Mouse (Mus musculus) CD8-positive naive resting alpha-beta T cell, adult 2 months (primary cell): ENCODE measurements around the gene Igfbp2.

ENCODE experiments used
- DNase-seq, 2 experiments: peaks; one replicate each; pipeline ENCODE4 v3.0.0; 2022; ENCODE audit warnings: low read depth in 2 of 2, low spot score in 2 of 2

The Igfbp2 gene

DNA sequence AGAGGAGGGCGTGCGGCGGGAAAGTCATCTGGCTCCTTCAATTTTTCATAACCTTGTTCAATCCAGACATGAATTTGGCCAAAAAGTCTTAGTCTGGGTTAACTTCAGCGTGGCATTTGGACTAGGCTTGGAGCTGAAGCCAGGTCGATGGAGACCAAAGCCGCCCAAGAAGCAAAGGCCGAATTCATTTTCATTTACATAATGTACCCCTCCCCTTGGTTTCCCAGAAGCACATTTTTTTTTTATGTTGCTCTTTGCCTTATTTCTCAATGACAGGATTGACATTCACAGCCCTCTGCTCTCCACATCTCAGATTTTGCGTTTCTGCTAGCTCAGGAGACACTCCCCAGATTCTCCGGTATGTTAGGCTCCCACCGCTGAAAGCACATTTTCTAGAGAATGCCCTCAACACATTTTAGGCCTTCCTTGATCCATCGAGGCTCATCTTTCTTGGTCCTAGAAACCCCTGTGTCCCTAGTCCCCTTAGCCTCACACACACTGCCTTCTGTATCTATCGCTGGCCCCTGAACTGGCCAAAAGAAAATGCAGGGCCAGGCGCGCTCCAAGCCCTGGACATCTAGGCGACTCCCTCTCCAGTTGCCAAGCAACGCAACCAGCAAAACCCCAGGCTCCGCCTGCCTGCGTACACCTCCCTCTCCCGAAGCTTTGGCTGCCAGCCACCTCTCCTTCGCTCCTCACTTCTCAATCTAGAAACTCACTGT lies 46.5 kb downstream of the Igfbp2 start:
- DNase-seq: no peak

DNA sequence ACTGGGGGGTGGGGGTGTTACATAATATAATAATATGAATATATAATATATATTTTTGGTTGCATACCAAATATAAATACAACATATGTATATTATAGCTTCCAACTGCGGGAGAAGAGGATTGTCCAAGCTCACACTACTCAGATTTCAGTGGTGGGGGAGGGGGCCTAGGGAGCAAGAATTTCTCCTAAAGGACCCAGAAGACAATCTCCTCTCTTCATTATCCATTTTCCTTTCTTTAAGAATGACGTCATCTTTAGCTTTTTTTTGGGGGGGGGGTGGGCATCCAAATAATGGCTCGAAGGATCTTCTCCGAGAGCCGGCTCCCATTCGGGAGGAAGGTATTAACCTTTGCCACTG lies 47.0 kb downstream of the Igfbp2 start:
- no peak for DNase-seq

DNA sequence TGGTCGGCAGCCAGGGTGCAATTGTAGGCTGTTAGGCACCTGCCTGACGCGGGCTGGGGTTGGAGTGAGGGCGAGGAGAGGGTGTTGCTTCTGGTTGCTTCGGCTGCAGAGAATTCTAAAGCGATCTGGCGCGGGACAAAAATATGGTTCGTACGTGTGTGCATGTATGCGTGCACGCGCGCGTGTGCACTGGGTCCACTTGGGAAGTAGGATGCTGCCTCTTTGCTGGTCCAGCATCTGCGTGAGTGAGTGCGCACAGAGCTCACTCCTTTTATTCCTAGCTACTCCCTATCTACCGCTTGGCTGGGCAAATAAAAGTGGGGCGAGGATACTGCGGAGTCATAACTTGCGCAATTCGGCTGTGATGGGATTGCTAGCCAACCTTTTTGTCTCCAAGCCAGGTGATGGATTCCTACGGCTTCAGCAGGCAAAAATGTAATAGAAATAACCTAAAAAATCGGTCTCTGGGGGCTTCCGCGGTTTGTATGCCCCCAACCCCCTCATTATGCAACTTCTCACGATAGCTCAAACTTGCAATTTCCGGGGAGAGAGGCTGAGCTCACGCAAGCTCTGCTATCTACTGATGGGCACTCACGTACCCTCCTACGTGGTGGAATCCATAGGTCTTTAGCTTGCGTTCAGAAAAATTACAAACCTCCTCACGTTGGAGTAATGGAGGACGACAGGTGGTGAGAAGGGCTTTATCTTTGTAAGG lies 47.6 kb downstream of the Igfbp2 start:
- no peak for DNase-seq

DNA sequence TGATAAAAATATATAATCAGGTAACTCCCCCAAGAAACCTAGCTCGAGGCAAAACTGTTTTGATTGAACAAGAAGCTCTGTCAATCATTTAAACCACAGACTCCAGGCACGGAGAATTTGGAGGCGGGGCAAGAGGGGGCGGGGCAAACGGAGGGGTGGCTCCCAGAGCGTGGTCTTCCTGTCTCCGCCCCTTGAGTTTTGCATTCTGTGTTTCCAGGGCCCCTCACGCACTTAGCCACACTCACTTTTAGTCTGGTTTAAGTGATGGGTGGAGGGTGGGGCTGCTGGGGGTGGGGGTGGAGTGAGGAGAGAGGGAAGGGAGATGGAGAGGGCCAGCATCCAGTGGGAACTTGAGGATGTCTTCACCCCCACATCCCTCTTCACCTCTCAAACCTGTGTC lies 48.2 kb downstream of the Igfbp2 start:
- no peak for DNase-seq

DNA sequence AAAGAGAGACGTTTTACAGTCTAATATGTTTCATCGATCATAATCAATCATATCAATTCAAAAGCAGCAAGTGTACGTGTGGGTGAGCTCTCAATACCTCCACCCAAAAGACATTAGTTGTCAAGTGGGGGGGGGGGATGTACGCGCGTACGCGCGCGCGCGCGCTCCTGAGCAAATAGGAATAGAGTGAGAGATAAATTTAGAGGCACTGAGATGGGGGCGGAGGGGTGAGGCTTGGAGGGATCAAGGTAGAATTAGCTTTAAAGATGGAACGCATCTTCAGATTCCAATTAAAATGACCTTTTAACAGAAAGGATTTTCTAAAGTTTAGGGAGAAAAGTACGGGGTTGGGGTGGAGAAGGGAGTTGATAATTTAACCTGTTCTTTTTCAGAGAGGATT lies 48.8 kb downstream of the Igfbp2 start:
- no peak for DNase-seq

DNA sequence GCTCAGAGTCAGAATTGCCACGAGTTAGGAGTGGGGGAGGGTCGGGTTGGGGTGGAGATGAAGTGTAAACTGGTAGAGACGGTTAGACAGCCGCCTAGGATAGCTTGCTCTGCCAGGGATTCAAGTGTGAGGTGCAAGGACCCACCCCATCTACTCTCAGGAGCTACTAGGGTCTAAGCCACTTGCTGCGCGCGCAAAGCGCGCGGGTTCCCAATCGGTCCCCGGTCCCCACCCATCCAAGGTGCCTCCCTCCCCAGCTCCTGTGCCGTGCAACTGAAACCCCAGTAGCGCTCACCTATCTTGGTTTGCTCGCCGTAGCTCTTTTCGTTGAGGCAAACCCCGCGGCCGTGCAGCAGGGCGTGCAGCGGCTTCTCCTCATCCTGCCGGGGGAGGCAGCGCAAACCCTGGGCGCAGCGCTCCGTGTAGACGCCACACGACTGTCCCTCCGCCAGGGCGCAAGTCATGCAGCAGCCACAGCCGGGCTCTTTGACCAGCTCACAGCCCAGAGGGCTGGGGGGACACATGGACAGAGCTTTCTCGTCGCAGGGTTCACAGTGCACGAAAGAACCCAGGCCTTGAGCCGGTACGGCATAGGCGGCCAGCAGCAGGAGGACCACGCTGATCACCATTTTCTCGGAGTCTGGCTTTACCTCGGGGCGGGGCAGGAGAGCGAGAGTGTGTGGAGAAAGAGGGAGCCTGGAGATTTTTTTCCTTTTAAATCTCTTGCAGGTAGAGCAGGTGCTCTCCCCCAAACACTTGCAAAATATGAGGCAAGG lies 49.4 kb downstream of the Igfbp2 start:
- DNase-seq: no peak

DNA sequence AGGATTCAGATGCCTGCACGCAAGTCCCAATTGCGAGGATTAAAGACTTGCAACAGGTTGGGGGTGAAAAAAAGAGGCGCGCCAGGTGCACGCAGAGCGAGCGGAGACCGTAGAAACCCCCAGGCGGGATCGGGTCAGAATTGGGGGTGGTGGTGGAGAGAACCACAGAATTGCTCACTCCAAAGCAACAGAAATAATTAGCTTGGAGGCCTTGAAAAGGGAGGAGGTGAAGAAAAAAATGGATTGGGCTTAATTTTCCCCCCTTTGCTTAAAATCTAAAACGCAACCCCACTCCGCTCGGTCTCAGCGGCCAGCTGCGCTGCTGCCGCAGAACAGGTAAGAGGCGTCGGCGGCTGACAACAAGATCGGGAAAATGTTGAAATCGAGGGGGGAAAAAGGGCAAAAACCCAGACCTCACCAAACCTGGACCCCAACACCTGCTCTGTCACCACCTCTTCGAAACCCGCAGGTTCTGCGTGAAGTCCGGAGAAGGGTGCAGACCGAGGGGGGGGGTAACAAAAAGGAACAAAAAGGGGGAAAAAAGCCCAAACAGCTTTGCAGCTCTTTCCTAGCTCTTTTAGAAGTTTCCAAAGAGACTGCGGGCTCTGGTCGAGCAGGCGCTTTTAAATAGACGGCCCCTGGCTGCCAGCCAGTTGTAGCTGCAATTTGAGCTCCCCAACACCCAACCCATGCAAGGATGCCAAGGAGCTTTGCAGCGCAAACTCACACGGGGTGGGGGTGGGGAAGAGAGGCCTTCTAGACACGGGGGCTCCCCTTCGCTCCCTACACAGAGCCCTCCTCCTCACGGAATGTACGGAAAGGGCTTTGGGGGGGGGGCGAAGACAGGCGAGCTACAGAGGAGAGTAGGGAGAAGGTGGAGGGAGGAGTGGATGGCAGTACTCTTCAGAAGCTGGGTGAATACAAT lies 50.2 kb downstream of the Igfbp2 start, which contains the start of gene Igfbp5:
Igfbp5 (minus strand) TSS at position 598 of the 925 bp plus-strand sequence.
- DNase-seq: no peak

DNA sequence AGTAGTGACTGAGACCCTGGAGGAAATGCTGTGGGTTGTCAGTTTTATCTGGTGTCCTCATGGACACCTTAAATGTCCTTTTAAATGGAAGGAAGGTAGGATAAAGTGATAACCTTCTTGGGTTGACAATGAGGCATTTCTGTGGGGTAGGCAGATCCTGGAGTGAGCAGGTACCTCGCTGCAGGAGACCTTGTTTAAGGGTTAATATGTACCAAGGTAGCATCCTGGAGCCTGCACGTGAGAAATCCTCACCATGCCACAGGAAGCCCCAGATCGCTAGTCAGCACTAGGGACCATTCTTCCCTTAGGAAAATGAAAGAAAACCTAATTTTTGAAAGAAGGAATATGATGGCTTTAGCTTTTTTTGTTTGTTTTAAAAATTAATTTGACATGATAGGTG lies 51.4 kb downstream of the Igfbp2 start:
- no peak for DNase-seq

DNA sequence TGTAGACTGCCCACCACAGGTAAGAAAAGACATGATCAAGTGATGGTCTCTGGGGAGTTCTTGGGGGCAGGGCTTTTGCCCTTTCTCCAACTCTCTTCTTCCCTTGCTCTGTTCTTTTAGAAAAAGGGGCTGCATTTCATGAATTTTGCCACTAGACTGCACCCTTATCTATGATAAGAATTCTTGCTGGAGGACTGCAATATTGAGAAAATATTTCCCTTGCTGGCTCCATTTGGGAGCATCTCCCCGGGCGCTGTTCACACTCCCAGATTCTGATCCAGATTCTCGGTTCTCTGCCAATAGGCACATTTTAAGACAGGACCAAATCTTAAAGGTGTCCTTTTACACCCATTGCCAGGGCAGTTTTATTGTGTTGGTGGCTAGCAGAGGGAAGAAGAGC lies 51.8 kb downstream of the Igfbp2 start:
- DNase-seq: no peak

DNA sequence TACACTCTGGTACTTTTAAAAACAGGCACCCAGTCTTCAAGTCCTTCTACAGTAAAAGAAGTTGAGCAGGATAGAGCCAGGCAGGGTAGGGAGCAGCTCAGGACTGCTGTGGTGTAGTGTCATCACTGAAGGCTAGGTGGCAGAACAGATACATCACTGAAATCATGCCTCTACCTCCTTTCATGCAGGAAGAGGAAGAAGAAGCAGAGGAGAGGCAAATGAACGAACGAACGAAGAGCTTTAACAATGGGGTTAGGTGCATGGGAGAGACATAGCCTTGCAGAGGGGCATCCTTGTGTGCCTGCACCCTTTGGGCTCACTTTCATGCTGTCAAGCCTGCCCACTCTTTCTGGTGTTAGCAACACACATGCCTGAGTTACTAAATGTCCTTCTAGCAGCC lies 53.6 kb downstream of the Igfbp2 start:
- no peak for DNase-seq

DNA sequence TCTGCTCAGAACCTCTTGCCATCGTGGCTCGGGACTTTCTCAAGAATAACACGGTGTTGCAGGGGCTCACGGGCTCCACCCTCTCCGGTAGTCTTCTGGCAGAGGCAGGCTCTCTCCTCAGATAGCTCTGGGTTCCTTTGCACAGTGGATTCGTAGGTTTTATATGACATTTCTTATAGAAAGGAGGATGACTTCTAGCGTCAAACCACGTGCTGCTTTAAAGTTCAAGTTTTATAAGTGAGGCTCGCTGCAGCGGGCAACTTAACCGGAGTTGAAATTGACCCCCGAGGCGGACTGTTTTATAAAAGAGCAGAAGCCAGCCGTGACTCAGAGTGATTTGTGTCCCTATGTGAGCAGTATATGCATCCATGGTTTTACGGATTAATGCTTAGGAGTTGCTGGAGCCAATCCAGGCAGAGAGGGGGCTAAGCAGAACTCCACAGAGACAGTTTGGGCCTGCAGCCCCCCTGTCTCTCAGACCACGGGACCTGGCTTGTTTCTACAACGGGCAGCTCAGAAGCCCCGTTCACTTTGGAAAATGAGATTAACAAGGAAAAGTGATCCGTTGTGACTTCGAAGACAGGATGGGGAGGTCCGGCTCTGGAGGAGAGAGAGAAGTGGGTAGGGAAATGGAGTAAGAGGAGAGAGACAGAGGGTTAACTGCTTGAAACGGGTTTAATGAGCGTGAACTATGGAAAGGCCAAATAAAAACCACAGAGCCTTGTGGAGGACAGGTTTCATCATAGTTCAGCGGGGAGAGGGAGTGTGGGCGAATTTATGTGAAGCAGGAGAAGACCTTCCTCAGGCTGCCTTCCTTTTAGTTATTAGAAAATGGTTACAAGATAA lies 54.4 kb downstream of the Igfbp2 start:
- no peak for DNase-seq

DNA sequence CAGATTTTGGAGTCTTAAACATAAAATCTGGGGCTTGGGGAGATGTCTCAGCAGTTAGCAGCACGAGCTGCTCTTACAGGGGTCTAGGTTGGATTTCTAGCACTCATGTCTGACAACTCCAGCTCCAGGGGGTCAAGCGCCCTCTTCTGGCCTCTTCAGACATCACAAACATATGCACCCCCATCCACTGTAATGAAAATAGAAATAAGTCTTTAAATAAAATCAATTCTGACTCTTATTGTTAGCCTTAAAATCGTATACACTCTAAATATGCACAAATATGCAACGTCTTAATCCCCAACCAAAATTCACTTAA lies 55.0 kb downstream of the Igfbp2 start:
- DNase-seq: no peak

DNA sequence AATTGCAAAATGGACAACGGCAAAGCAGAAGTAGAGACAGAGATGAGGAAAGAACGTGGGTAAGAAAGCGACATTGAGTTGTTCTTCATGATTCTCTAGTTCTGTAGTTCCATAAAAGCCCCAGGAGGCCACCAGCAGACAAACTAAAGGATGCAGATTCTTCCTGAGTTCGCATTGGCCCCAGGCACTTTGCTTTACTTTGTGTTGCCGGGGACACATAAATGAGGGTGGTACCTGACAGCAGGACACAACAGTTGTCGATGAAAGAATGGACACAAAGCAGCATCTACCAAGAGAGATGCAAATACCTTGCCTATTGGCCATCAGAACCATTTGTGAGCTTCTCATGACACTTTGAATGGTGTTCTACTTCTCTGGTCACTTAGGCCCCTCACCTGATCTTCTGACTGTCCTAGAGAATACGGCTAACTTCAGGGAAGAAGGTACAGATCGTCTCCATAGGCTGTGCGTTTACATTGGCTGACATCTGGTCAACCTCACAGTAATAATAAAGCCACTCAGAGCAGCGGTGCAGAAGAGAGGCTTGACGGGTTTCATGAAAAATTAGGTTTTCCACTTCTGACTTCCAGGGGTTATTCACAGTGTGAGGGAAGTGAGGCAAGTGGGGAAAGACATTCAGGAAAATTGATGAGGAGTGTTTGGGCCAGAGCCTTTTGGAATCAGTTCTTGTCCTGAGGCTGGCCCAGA lies 61.0 kb downstream of the Igfbp2 start:
- no peak for DNase-seq

DNA sequence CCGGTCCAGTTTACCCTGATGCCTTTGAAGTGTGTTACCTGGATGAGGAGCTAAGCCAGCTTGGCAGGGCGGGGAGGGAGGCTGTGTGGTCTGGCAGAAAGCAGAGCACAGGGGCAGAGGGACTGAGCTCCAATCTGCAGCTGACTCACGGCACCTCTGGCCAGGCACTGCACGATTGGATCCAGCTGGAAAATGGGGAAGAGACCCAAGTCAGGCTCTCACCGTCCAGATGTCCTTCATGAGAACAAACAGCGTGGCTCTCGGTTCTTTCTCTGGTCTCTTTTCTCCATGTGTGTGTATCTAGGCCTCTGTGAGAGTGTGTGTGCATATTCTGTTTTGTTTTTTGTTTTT lies 61.5 kb downstream of the Igfbp2 start:
- DNase-seq: no peak

DNA sequence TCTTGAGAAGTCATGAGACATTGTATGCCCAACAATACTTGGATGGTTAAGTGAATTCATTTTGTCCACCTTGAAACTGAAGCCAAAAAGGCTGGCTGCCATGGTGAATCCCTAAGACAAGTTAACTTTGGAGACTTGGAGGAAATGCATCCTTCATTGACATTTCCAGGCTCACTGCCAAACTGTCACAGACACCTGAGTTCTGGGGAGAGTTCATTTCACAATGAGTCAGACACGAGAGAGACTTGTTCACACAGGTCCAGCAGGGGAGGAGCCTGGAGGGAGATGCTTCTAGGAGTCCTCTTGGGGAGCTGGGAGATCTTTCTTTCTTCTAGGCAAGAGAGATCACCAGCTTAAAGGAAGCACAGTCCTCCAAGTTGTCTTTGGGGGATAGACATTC lies 63.6 kb downstream of the Igfbp2 start:
- no peak for DNase-seq

DNA sequence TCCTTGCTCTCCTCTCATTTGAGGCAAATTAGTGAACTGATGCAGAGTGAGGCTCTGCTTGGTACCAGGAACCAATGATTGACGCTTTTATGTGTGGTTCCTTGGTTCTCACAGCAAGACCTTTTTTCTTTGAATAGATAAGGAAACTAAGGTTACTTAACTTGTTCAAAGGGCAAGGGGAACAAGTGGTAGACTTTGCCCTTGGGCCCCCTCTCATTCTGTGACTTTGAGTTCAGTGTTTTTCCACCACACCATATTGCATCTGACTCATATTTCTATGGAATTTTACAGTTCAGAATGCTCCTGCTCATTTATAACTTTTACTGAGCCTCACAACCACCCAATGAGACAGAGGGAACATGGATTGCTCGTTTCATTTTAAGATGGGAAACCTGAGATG lies 71.5 kb downstream of the Igfbp2 start:
- DNase-seq: no peak
